Mouse (Mus musculus) urinary bladder, postnatal 25 days (tissue): ENCODE results near the gene Cebpg.
A peak's percentile ranks its signal among the peaks of the same experiment; 100 is the strongest.

Experiments
- DNase-seq: peaks from one replicate; pipeline ENCODE4 v3.0.0; 2022; ENCODE audit warnings: low spot score

The Cebpg gene

GRCm38 (mm10) chr7:35056436-35056864 is at the start of gene Cebpg:
Cebpg (minus strand) TSS chr7:35056573.
- peak; percentile 98 for DNase-seq

GRCm38 (mm10) chr7:35099528-35099927 is 43.2 kb upstream of the Cebpg start:
- DNase-seq: no peak

GRCm38 (mm10) chr7:35098777-35099176 is 42.4 kb upstream of the Cebpg start:
- no peak for DNase-seq

GRCm38 (mm10) chr7:35094975-35095678 is 38.8 kb upstream of the Cebpg start:
- DNase-seq: no peak

- no peak for DNase-seq
Measured at GRCm38 (mm10) chr7:35090550-35090949, 34.2 kb upstream of the Cebpg start.

DNA sequence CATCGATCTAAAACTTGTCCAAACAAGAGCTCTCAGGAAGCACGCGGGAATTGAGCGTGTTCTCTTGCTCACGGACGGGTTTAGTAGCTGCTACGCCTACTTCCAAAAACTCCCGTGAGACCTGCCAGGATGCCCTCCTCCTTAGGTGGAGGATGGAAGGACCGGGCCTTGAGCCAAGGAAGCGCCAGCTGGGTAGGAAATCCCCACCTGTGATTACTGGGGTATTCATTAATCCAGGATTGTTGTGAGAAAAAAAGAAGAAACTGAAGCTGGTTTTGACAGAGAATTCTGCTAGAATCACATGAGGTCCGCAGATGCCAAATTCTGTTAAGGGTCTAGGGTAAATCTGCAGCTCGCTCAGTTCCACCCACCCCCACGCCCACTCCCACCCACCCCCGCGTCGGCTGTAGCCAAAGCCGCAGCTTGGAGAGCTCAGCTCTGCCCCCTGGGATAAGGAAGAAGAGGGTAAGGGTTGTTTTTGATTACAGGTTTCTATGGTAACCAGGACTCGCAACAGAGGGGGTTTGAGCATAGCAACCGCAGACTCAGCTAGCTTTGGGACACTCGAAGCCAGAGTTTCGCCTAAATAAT is 30.0 kb upstream of the Cebpg start:
- DNase-seq: no peak

DNA sequence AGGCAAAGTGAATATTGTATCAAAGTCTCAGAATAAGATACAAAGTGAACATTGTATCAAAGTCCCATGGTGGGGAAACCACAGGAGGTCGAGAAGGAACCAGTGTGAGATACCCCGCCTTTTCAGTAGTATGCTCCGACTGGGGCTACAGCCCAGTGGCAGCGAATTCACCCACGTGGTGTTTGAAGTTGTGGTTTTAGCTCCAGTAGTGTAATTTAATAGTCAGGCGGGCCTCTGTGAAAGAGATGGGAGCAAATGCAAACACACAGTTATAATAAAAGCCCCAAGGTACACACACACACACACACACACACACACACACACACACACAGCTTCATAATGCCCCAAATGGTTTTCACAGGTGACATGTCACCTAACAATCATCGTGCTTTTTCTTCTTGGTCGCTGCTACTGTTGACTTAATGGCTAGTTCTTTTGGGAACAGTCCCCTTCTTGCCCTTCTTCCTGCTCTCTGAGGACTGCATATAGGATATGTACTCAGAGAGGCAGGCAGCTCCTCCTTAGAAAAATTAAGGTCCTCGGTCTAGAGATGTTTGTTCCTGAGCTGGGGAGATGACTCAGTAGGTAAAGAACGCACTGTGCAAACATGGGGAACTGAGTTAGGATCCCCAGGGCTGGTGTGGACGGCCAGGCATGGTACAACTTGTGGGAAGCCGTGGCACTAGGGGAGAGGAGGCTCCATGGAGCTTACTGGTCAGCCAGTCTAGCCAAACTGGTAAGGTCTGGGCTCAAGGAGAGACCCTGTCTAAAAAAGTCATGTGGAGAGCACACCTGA is 28.4 kb upstream of the Cebpg start:
- no peak for DNase-seq

DNA sequence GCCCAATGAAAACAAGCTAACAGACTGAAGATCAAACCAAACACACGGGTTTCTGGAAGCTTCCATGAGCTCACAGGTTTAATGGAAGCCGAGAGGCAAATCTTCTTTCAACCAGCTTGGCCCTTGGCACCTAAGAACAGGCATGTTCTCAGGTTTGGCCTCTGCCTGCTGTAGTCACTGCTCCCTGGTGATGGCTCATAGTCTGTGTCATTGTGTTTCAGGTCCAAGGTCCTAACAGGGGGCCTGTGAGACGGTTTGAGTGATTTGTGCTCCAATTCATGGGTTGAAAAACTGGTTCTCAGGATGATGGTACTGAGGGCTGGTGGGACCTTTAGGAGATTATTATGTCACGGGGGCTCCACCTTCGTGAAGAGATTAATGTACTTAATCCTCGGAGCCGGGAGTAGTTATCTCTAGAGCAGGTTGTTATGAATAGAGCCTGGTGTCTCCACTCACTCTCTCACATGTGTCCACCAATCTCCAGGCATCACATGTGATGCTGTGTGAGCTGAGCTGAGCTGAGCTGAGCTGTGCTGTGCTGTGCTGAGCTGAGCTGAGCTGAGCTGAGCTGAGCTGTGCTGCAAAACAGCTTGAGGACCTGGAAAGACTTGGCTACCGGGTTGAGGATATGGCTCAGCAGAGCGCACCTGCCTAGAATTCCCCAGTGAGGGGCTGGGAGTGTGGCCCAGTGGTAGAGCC is 25.2 kb upstream of the Cebpg start:
- DNase-seq: no peak

DNA sequence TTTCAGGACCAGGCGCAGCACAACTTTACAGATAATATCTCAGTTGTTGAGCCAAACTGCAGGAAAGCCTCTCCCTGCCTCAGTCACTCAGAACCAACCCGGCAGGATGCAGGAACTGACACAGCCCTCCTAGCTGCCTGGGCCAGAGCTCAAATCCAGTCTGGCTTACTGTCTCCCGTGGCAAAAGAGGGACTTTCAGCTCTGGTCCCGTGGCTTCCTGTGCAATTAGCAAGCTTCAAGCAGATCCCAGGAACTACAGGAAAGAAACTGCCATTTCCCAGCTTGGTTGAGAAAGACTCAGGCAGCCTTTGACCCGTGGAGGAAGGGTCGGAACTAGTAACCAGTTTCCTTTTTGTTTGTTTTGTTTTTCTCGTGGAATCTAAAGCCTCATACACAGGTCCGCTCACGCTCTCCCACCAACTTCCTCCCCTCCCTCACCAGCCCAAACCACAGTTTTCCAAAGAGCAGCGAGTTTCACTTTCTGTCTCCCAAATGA is 24.5 kb upstream of the Cebpg start:
- DNase-seq: peak; percentile 43

DNA sequence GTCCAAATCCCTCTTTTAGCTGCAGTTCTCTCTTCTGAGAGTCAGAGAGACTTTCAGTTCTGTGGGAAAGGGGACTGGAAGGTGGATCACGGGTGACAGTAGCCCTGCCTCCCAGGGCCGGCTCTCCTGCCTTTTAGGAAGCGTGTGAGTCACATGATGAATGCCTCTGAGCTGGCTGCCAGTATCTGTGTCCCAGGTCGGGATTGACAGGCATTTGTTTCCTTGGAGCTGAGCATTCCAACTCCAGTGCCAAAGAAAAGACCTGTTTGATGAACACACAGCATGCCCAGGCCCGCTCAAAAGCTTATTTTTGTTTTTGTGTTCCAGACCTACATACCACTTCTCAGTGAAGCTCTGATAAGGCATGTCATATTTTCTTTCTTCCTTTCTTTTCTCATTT is 20.3 kb upstream of the Cebpg start:
- no peak for DNase-seq

DNA sequence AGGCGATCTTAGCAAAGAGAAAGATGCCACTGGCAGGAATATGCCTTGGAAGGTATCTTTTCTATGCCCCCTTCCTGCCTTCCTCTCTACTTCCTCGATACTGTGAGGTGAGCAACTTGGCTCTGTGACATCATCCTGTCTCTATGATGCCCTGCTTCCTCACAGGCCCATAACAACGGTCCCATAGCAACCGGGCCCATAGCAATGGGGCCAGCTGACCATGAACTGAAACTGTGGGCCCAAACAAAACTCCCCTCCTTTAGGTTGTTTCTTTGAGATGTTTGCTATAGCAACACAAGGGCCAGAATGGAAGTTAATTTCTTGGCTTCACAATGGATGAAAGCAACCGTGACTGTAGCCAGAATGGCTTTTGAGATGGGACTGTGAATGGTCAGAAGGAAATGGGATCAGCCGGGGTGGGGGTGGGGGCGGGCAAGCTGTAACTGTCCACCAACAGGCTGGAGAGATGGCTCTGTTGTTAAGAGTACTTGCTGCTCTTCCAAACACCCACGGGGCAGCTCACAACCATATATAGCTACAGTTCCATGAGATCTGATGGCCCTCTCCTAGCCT is 10.4 kb upstream of the Cebpg start:
- no peak for DNase-seq

GRCm38 (mm10) chr7:35065958-35066357 is 9.6 kb upstream of the Cebpg start:
- DNase-seq: no peak

- no peak for DNase-seq
Measured at GRCm38 (mm10) chr7:35064286-35065258, 8.2 kb upstream of the Cebpg start.

- DNase-seq: no peak
Measured at GRCm38 (mm10) chr7:35059467-35059866, 3.1 kb upstream of the Cebpg start.

GRCm38 (mm10) chr7:35058329-35058728 is 2.0 kb upstream of the Cebpg start:
- DNase-seq: no peak

DNA sequence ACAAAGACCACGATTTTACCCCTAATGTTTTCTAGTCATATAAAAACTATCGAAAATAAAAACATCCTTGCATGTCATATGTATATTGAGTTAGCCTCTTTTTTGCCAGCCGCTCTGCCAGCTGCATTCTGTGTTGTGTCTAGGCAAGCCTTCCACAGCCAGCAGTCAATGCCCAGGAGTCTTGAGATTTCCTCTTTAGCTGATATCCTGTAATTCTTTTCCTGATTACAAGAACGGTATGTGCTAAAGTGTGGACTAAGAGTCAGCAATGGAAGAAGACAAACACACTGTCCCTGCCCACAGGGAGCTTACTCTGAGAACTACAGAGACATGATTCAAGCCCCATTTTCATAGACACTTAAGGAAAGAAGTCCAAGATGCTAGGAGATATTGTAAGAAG is 1.2 kb upstream of the Cebpg start:
- no peak for DNase-seq

DNA sequence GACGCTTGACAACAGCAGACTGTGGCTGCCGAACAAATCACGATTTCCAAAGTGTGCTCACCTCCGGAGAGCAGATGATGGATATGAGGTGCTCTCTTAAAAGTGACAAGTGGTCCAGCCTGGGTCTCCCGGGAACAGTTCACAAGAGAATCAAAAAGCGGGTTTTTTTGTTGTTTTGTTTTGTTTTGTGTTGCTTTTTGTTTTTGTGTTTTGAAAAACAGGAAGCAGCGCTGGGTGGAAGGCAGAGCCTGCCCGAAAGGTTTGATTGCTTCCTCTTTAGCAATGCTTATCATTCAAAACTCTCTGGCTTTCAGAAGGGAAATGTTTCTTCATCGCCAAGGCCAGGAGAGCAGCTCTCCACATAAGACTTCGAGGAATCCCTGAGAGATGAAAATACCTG is 626 bp upstream of the Cebpg start:
- no peak for DNase-seq

GRCm38 (mm10) chr7:35055619-35056435 is 546 bp downstream of the Cebpg start:
- DNase-seq: peak; percentile 64

- DNase-seq: no peak
Measured at GRCm38 (mm10) chr7:35054977-35055618, 1.3 kb downstream of the Cebpg start.
